Mouse (Mus musculus): ENCODE data around the gene Gadd45gip1. TPM values are rescaled to one million over a fixed set of nuclear protein-coding genes. Genes with fewer than 3 reads are reported as not detected.

The Gadd45gip1 gene
- polyA plus RNA-seq, 1 experiment from 2014 or later = 43.0 TPM

DNA sequence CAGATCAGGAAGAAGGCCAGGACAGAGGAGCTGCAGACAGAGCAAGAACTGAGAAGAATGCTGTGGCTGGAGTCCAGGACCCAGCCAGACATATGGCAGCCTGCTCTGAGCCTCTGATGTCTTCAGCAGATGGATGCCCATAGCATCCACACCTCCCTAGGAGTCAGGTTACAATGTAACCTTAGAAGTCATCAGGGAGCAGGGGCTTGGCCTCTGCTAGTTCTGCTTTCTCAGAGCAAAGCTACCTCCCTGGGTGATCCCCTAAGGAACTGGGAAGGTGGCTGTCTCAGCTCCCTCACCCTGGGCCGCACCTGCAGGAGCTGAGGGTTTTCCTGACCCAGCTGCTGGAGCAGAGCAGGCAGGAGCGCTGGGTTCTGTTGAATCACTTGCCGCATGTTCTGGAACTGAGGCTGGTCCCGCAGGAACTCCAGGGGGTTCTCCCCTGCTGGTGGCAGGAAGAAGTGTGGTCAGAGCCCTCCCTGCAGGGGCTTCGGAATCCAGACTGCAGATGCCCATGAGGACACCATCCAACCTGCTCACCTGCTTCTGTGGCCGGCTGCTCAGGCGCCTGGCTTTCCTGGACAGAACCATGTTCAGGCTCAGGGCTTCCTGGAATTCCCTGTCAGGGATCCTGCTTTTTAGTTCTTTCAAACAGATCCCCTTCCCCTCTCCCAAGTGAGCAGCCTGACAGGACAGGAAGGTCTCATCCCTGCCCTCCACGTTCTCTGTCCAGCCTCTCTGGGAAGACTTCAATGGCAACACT, 6.0 kb downstream of the Gadd45gip1 start:
- Histone ChIP-seq H3K9me3 (no peaks in the 10 kb centered on the region), H3K4me2 (no peak overlapping the region), H3K27ac (0 out of 2 replicates have a peak overlapping the region, but pooled peaks have one; percentile 25), H3K36me3 (replicated peaks) (peaks cover 69% of the 10 kb centered on the region), H3K9ac (no peak overlapping the region), H3K4me3 (replicated peaks) (no peak overlapping the region), H3K27me3 (no peaks in the 10 kb centered on the region), H3K4me1 (peaks cover 41% of the 10 kb centered on the region)
- no peak for ATAC-seq (ENCODE audit: low FRiP score)
- WGBS = 67% methylated on average over 8 of the region's 8 CpGs

- H3K36me3 ChIP-seq (replicated peaks) = peaks cover 75% of the 10 kb centered on the region
- H3K4me2 ChIP-seq = peak overlapping the region; percentile 8; the same call in 1 of the 2 replicates
- H3K9ac ChIP-seq = no peak overlapping the region
- H3K27me3 ChIP-seq = no peaks in the 10 kb centered on the region
- H3K27ac ChIP-seq = no peak overlapping the region
- no peak for ATAC-seq (ENCODE audit: low FRiP score)
- no peaks in the 10 kb centered on the region for H3K9me3 ChIP-seq
- peaks cover 42% of the 10 kb centered on the region for H3K4me1 ChIP-seq
- 82% methylated on average over 15 of the region's 15 CpGs for WGBS
- H3K4me3 ChIP-seq (replicated peaks) = 0 out of 2 replicates have a peak overlapping the region, but pooled peaks have one; percentile 2
Observed at GRCm38 (mm10) chr8:84837912-84838470, 6.7 kb downstream of the Gadd45gip1 start.

- Histone ChIP-seq H3K27me3 (no peaks in the 10 kb centered on the region), H3K4me3 (replicated peaks) (no peak overlapping the region), H3K4me1 (peaks cover 40% of the 10 kb centered on the region), H3K9me3 (no peaks in the 10 kb centered on the region), H3K27ac (no peak overlapping the region), H3K36me3 (replicated peaks) (peaks cover 80% of the 10 kb centered on the region), H3K9ac (no peak overlapping the region), H3K4me2 (peak overlapping the region; percentile 8; the same call in 1 of the 2 replicates)
- ATAC-seq (ENCODE audit: low FRiP score) = no peak
- 90% methylated on average over 5 of the region's 5 CpGs for WGBS
Observed at GRCm38 (mm10) chr8:84838513-84838912, 7.2 kb downstream of the Gadd45gip1 start.

DNA sequence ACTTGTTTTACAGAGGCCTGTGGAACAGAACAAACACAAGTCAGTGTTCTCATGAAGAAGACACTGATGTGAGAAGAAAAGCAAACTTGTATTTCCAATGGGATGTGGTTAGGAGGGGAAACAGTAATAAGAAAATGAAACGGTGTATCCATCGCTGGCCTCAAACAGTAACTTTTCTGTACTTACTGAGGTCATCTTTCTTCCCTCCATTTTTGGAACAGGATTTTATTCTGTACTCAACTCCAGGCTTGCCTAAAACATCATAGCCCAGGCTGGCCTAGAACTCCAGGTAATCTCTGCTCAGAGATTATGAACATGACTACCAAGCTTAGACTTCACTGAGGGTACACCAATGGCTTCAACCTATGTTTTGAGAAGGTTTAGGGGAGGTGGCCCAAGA, 8.1 kb downstream of the Gadd45gip1 start:
- peak overlapping the region; percentile 74 for H3K4me3 ChIP-seq (replicated peaks)
- H3K9me3 ChIP-seq = no peaks in the 10 kb centered on the region
- 91% methylated on average over 2 of the region's 2 CpGs for WGBS
- H3K9ac ChIP-seq = peak overlapping the region; percentile 87; the same call in 1 of the 2 replicates
- no peaks in the 10 kb centered on the region for H3K27me3 ChIP-seq
- H3K4me2 ChIP-seq = peak overlapping the region; percentile 63
- H3K36me3 ChIP-seq (replicated peaks) = peaks cover 80% of the 10 kb centered on the region
- H3K27ac ChIP-seq = no peak overlapping the region
- peaks cover 42% of the 10 kb centered on the region for H3K4me1 ChIP-seq
- no peak for ATAC-seq (ENCODE audit: low FRiP score)

DNA sequence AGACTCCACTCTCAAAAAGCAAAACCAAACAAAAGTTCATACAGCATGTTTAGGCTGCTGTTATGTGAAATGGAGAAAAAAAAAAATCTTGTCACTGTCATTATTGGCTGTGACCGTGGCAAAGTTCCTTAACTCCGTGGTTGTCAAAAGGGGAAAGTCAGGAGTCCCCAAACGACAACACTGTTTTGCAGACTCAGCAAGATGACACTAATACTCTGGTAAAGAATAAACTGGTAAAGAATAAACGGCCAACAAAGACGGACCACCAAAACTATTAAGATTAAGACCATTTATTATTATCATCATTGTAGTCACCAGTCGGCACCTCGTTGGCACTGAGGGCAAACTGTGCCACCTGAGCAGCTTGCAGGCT, 8.5 kb downstream of the Gadd45gip1 start:
- Histone ChIP-seq H3K4me1 (peaks cover 42% of the 10 kb centered on the region), H3K4me3 (replicated peaks) (peak overlapping the region; percentile 74), H3K27ac (peak overlapping the region; percentile 87), H3K27me3 (no peaks in the 10 kb centered on the region), H3K9ac (peak overlapping the region; percentile 87), H3K9me3 (no peaks in the 10 kb centered on the region), H3K36me3 (replicated peaks) (peaks cover 80% of the 10 kb centered on the region), H3K4me2 (peak overlapping the region; percentile 63)
- 5% methylated on average over 7 of the region's 7 CpGs for WGBS
- ATAC-seq (ENCODE audit: low FRiP score) = no peak

- Histone ChIP-seq H3K4me3 (replicated peaks) (peak within 1 kb of the TSS; percentile 74), H3K27ac (peak within 1 kb of the TSS; percentile 87), H3K36me3 (replicated peaks) (peaks cover 78% of the 10 kb centered on the region), H3K9ac (peak within 1 kb of the TSS; percentile 87), H3K4me1 (peaks cover 43% of the 10 kb centered on the region), H3K4me2 (peak within 1 kb of the TSS; percentile 63), H3K27me3 (no peaks in the 10 kb centered on the region), H3K9me3 (no peaks in the 10 kb centered on the region)
- WGBS = under 1% methylated on average over 54 of the region's 55 CpGs
- ATAC-seq (ENCODE audit: low FRiP score) = peak; percentile 95
Observed at GRCm38 (mm10) chr8:84840248-84840999, 9.1 kb downstream of the Gadd45gip1 start, which contains the start of gene Rad23a. Rad23a (minus strand) TSS chr8:84840665.

DNA sequence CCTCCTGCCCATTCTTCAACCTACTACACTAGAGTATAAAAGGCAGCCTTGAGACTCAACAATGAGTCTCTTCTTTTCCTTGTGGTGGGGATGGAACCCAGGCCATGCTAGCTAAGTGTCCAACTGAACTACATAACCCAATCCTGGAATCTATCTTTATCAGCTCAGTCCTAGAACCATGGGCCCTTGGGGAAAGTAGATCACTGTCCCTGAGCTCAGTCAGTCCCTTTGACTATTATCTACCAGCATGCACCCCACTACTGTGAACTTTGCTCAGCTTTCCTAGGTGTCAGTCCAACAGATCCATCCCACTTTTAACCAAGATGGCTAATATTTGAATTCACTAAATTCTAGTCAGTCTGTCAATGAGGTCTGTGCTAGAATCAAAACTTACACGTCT, 10.2 kb downstream of the Gadd45gip1 start:
- ATAC-seq (ENCODE audit: low FRiP score) = no peak
- WGBS = 68% methylated on average over 1 of the region's 1 CpGs
- peaks cover 67% of the 10 kb centered on the region for H3K36me3 ChIP-seq (replicated peaks)

GRCm38 (mm10) chr8:84844397-84845070, 13.2 kb downstream of the Gadd45gip1 start:
- Histone ChIP-seq H3K9ac (peak overlapping the region; percentile 96), H3K27ac (peak overlapping the region; percentile 36; the same call in 1 of the 2 replicates), H3K4me3 (replicated peaks) (peak overlapping the region; percentile 96), H3K9me3 (no peaks in the 10 kb centered on the region), H3K36me3 (replicated peaks) (peaks cover 40% of the 10 kb centered on the region), H3K4me1 (peaks cover 40% of the 10 kb centered on the region), H3K27me3 (no peaks in the 10 kb centered on the region), H3K4me2 (peak overlapping the region; percentile 86)
- WGBS = 91% methylated on average over 9 of the region's 9 CpGs
- no peak for ATAC-seq (ENCODE audit: low FRiP score)

More for the DNA sequence above, 10.2 kb downstream of the Gadd45gip1 start:
- no peaks in the 10 kb centered on the region for H3K27me3 ChIP-seq
- H3K4me1 ChIP-seq = peaks cover 37% of the 10 kb centered on the region
- H3K9me3 ChIP-seq = no peaks in the 10 kb centered on the region
- H3K4me3 ChIP-seq (replicated peaks) = no peak overlapping the region
- no peak overlapping the region for H3K9ac ChIP-seq
- no peak overlapping the region for H3K4me2 ChIP-seq
- H3K27ac ChIP-seq = no peak overlapping the region

DNA sequence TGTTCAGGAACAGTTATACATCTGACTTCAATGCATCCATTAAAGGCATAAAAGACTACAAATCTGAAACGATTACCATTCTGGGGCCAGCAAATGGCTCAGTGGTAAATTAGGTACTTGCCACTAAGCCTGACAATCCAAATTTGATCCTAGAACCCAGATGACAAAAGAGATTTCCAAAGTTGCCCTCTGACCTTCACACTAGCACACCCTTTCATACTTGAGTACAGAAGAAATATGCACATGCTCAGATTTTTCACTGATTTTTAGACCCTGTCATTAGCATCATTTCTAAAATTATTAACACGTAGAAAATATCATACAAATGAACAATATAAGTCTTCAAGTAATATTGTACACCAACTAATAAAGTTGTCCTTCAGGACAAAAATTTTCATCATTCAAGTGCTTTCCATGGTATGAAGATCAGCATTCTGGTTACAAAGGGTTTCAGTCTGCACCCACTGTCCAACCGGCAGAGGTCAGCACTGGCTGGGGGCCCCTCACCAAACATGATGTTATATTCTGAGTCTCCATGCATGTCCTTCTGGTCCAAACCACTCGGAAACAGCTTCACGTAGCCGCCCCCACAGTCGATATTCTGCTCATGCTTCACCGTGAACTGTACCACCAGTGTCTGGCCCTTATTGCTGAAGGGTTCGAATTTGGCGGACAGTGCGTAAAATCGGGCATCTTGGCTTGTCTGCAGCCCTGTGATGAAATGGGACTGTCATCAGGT, 14.2 kb downstream of the Gadd45gip1 start:
- Histone ChIP-seq H3K36me3 (replicated peaks) (peaks cover 40% of the 10 kb centered on the region), H3K27me3 (no peaks in the 10 kb centered on the region), H3K9ac (peak overlapping the region; percentile 96), H3K4me3 (replicated peaks) (peak overlapping the region; percentile 96), H3K27ac (peak overlapping the region; percentile 82), H3K4me1 (peaks cover 36% of the 10 kb centered on the region), H3K9me3 (no peaks in the 10 kb centered on the region), H3K4me2 (peak overlapping the region; percentile 86)
- WGBS = 17% methylated on average over 12 of the region's 12 CpGs
- ATAC-seq (ENCODE audit: low FRiP score) = no peak

- H3K4me3 ChIP-seq (replicated peaks) = peak overlapping the region; percentile 96
- no peak for ATAC-seq (ENCODE audit: low FRiP score)
- peaks cover 36% of the 10 kb centered on the region for H3K4me1 ChIP-seq
- H3K27me3 ChIP-seq = no peaks in the 10 kb centered on the region
- WGBS = under 1% methylated on average over 30 of the region's 30 CpGs
- peak overlapping the region; percentile 96 for H3K9ac ChIP-seq
- peak overlapping the region; percentile 86 for H3K4me2 ChIP-seq
- peaks cover 38% of the 10 kb centered on the region for H3K36me3 ChIP-seq (replicated peaks)
- H3K27ac ChIP-seq = peak overlapping the region; percentile 82
- H3K9me3 ChIP-seq = no peaks in the 10 kb centered on the region
Observed at GRCm38 (mm10) chr8:84846094-84846721, 14.9 kb downstream of the Gadd45gip1 start.
